Mouse (Mus musculus) left cerebral cortex, postnatal 4 days (tissue): Measurements from ENCODE around the gene 4930442H23Rik. TPM values are rescaled to one million over a fixed set of nuclear protein-coding genes. Genes with fewer than 3 reads are reported as not detected.
"Not testable (repeated sequence)": the region's sequence is repeated elsewhere in the genome, so short reads cannot be mapped to it uniquely, and the experiment has no call there.

Source experiments
- DNase-seq: peaks from one replicate; pipeline ENCODE4 v3.0.0-alpha.2; 2022
- intact Hi-C: fragments of 180-260 bp; cut with DNase I; formaldehyde crosslinking; loops from one replicate; pipeline ENCODE4 v1.15.1; 2025
- total RNA-seq, 2 experiments: library from RNA; stranded (reverse); gene quantifications; 2 replicates each; pipeline ENCODE4 v1.2.3; 2021

4930442H23Rik gene
- total RNA-seq, result not detected

DNA sequence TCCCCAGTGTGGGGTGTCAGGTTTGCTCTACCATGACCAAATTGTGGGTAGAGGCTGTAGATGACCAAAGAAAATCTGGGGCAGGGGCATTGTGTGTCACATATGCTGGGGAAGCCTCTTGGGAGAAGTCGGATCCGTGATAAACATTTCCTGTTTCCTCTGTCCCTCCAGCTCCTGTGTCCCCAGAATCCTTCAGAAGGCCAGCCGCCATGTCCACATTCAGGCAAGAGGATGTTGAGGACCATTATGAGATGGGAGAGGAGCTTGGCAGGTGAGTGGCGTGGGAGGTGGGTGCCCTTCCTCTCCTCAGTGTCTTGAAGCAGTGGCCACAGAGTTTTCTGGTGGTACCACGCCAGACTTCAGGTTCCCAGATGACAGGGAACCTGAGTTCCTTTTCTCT, at the start of gene 4930442H23Rik:
Gene 4930442H23Rik, minus strand, starts transcription at position 45 of the 400 bp plus-strand sequence.
- DNase-seq, result no peak

GRCm38 (mm10) chr10:81233226-81233585, 49.6 kb upstream of the 4930442H23Rik start:
- DNase-seq, result no peak
- intact Hi-C loops, result no loop called here

More for the DNA sequence above, at the start of gene 4930442H23Rik:
- intact Hi-C loops, result no loop called here

DNA sequence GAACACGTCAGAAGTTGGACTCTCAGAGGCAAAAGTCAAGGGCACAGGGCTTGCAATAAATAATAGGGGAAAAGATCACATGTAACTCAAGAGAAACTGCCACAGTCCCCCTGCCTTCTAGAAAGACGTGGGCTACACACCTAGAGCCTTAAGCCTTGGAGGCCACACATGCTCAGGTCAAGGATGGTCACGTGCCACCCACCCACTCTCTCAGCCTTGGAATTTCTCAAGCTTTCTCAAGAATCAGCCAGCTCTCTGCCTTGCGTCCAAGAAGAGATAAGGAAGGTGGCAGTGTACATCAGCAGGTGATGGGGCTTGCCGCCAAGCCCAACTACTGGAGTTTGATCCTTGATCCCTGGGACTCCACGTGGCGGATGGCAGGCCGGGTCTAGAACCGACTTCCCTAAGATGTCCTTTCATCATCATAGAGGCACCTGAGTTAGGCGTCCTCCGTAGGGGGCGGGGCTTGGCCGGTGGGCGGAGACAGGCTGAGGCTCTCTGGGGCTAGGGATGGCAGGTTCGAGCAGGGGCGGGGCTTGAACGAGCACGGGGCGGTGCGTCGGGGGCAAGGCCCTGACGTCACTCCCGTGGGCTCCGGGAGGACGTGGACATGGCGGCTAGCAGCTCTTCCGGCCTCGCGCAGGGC, 49.1 kb upstream of the 4930442H23Rik start, which contains the start of gene Zfr2:
Gene Zfr2, plus strand, starts transcription at position 576 of the 646 bp plus-strand sequence.
- intact Hi-C loops, result no loop called here
- DNase-seq, result peak; percentile 91

- DNase-seq, result no peak
- intact Hi-C loops, result no loop called here
Measured at GRCm38 (mm10) chr10:81231436-81231835, 47.8 kb upstream of the 4930442H23Rik start.

GRCm38 (mm10) chr10:81230438-81231332, 47.0 kb upstream of the 4930442H23Rik start, which contains the start of gene Atcay:
TSS of gene Atcay (minus strand) at chr10:81230833.
- intact Hi-C loops, result no loop called here
- peak; percentile 81 for DNase-seq

DNA sequence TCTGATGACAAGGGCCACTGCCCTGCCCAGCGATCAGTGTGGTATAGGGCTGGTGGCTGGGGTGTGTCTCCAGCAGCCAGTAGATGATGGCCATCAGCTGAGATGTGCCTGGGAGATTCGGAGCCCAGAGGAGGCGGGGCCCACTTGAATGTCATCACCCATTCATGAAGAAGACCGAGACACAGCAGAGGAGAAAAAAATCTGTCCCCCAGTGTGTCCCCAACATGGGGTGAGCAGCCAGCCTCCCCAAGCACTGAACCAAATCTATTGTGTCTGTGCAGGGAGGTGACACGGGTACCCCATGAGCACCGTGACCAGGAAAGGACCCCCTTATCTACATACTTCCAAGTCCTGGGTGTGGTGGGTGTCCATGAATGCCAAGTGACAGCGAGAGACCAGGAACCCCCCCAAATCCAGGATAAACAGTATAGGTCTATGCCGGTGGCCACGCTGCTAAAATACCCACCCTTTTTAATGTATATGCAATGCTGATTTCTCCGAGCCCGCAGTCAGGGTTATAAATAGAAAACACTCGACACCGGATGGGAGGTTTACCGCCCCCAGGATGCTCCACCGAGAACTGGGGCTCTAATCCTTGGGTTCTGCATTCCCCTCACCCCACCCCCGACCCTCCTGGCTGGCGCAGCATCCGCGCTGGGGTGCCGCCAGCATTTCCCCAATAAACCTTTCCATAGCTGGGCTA, 46.2 kb upstream of the 4930442H23Rik start:
- intact Hi-C loops, result no loop called here

GRCm38 (mm10) chr10:81223731-81224130, 40.1 kb upstream of the 4930442H23Rik start:
- DNase-seq, intact Hi-C loops: not testable (repeated sequence)

More for the DNA sequence above, 46.2 kb upstream of the 4930442H23Rik start:
- no peak for DNase-seq

GRCm38 (mm10) chr10:81221402-81222015, 37.9 kb upstream of the 4930442H23Rik start:
- DNase-seq, result no peak
- intact Hi-C loops, result no loop called here

DNA sequence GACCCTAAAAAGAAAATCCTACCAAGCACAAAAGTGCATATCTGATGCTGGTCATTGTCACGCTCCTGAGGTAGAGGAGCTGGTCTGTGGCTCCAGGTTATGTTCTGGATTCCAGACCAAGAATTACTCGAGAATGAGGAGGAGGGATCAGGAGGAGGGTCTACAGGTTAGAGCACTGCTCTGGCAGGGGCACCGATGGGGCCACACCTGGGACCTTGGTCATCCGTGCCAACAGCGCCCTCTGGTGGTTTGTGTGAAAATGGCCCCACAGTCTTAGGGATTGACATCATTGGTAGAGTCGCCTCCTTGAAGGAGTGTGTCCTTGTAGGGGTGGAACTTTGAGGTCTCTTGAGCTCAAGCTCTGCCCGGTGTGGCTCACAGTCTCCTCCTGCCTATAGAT, 34.3 kb upstream of the 4930442H23Rik start:
- intact Hi-C loops, result no loop called here
- DNase-seq, result peak; percentile 61

DNA sequence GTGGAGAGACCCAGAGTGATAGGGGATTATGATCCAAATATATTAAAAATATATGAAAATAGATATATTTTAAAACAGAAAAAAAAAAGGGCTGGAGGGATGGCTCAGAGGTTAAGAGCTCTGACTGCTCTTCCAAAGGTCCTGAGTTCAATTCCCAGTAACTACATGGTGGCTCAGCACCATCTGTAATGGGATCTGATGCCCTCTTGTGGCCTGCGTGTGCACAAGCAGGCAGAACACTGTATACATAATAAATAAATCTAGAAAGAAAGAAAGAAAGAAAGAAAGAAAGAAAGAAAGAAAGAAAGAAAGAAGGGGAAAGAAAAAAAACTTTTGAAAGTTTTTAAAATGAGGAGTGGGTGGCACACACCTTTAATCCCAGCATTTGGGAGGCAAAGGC, 33.6 kb upstream of the 4930442H23Rik start:
- intact Hi-C loops, DNase-seq: not testable (repeated sequence)

DNA sequence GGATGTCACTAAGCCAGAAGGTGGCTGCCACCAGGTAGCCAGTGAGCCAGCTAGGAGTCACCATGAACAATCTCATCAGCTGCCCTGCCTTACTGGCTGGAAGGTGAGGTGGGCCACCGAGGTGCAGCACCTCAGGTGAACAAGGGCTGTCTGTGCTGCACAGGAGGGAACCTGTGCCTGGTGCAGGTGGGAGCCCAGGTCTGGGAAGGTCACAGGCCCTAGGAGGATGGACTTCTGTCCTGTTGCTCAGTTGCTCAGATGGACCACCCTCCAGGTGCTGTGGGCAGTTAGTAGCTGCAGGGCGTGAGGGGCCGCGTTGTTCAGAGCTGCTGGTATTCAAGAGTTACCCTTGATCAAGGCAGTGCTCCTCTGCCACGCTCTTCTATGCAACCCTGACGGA, 33.2 kb upstream of the 4930442H23Rik start:
- intact Hi-C loops, result no loop called here
- no peak for DNase-seq

DNA sequence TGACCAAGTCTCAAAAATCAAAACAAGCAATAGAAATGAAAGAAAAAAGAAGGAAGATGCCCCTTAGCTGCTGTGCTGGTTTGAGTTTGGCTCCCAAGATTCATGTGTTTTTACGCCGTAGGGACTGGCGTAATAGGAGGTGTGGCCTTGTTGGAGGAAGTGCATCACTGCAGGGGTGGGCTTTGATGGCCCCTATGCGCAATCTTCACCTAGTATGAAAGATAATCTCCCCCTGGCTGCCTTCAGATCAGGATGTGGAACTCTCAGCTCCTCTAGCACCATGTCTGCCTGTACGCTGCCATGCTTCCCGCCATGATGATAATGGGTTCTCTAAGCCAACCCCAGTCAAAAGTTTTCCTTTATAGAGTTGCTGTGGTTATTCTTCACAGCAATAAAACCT, 32.6 kb upstream of the 4930442H23Rik start:
- no peak for DNase-seq
- intact Hi-C loops, result no loop called here

GRCm38 (mm10) chr10:81210154-81210553, 26.5 kb upstream of the 4930442H23Rik start:
- intact Hi-C loops, result no loop called here
- DNase-seq, result no peak

DNA sequence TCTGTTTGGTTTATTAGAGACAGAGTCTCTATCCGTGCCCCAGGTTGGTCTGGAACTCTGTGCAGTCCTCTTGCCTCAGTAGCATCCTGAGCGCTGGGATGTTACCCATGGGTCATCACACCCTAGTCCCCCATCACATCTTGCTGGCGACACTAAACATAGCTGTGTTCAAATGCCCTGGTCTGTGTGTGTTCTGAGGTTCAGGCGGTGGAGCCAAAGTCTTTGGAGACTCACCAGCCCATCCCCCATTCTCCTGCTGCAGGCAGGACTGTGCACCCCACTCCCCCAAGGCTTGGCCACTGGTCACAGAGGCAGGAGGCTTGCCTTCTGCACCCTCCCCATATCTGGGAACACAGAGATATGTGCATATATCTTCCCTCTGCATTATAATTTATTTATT, 20.5 kb upstream of the 4930442H23Rik start:
- intact Hi-C loops, result no loop called here
- DNase-seq, result no peak

- intact Hi-C loops, result no loop called here
- no peak for DNase-seq
Measured at GRCm38 (mm10) chr10:81202978-81203720, 19.5 kb upstream of the 4930442H23Rik start.

GRCm38 (mm10) chr10:81201807-81202758, 18.4 kb upstream of the 4930442H23Rik start, which contains the start of gene Nmrk2:
TSS of gene Nmrk2 (minus strand) at chr10:81202051.
- intact Hi-C loops, result no loop called here
- no peak for DNase-seq

- DNase-seq, result no peak
- intact Hi-C loops, result no loop called here
Measured at GRCm38 (mm10) chr10:81200605-81201287, 17.1 kb upstream of the 4930442H23Rik start.

DNA sequence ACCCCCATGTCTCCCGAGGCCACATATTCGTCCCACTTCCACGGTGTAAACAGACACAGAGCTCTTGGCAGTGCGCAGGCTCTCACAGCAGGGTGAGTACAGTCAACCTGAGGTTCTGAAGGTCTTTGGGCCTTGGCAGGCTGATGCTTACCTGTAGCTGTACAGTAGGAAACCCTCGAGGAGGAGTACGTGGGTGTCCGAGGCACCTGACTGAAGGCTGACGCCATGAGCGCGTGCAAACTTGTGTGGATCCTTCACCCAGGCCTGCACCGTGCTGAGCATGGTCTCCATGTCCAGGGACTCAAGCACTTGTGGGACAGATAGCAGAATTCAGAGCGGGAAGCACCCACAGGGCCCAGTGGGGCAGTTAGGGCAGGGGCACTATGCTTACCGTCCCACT, 16.5 kb upstream of the 4930442H23Rik start:
- intact Hi-C loops, result no loop called here
- DNase-seq, result no peak
